Mouse (Mus musculus) heart, embryonic 11.5 days (tissue): ENCODE results near the gene Unk. TPM values are rescaled to one million over a fixed set of nuclear protein-coding genes. Genes with fewer than 3 reads are reported as not detected.

Experiments
- ATAC-seq: fragments of 200-750 bp; cut with Nextera tagmentation; replicated peaks from 2 replicates; pipeline ENCODE4 v1.8.0; 2017; ENCODE audit warnings: moderate library complexity; ENCODE audit not compliant: insufficient number of reproducible peaks, low FRiP score, low TSS enrichment
- H3K27ac ChIP-seq: fragments of 300-500 bp; sonication (generic); 2 replicates; pipeline ENCODE4 v1.5.1; 2014; ENCODE audit warnings: mild to moderate bottlenecking, low read depth, low read length
- H3K27me3 ChIP-seq: fragments of 300-500 bp; sonication (generic); 2 replicates; pipeline ENCODE4 v1.6.1; 2014; ENCODE audit warnings: mild to moderate bottlenecking, low read length, mixed read lengths; ENCODE audit not compliant: control insufficient read depth, insufficient read depth
- H3K36me3 ChIP-seq: fragments of 300-500 bp; sonication (generic); 2 replicates; pipeline ENCODE4 v1.6.1; 2014; ENCODE audit warnings: mild to moderate bottlenecking, low read length, moderate library complexity, mixed read lengths; ENCODE audit not compliant: control insufficient read depth, insufficient read depth
- H3K4me1 ChIP-seq: fragments of 300-500 bp; sonication (generic); 2 replicates; pipeline ENCODE4 v1.6.1; 2014; ENCODE audit warnings: low read length; ENCODE audit not compliant: control insufficient read depth, insufficient read depth
- H3K4me2 ChIP-seq: fragments of 300-500 bp; sonication (generic); 2 replicates; pipeline ENCODE4 v1.6.1; 2014; ENCODE audit warnings: mild to moderate bottlenecking, moderate library complexity
- H3K4me3 ChIP-seq: fragments of 300-500 bp; sonication (generic); 2 replicates; pipeline ENCODE4 v1.5.1; 2014; ENCODE audit warnings: low read depth, low read length
- H3K9ac ChIP-seq: fragments of 300-500 bp; sonication (generic); 2 replicates; pipeline ENCODE4 v1.6.1; 2014; ENCODE audit warnings: mild to moderate bottlenecking, low read depth, low read length, moderate library complexity
- H3K9me3 ChIP-seq: fragments of 300-500 bp; sonication (generic); replicated peaks from 2 replicates; pipeline ENCODE4 v1.6.1; 2016; ENCODE audit warnings: low read length; ENCODE audit not compliant: control insufficient read depth
- WGBS: fragments of 180-500 bp; shearing (Covaris S2); extraction: QIAGEN DNeasy Blood & Tissue Kit; methylation state at CpG from one replicate; pipeline ENCODE4 v1.1.7; 2014; ENCODE audit not compliant: insufficient replicate concordance; 5-methylcytosine and 5-hydroxymethylcytosine counted together
- polyA plus RNA-seq: library from polyadenylated mRNA; unstranded; fragments of >200 nt; fragmentation: Nextera tagmentation; extraction: Ambion mirVana; gene quantifications from 2 replicates; pipeline ENCODE4 v1.2.1, GENCODE M21; 2014

Unk gene
- polyA plus RNA-seq, 1 experiment from 2014 or later, result 18.7 TPM

DNA sequence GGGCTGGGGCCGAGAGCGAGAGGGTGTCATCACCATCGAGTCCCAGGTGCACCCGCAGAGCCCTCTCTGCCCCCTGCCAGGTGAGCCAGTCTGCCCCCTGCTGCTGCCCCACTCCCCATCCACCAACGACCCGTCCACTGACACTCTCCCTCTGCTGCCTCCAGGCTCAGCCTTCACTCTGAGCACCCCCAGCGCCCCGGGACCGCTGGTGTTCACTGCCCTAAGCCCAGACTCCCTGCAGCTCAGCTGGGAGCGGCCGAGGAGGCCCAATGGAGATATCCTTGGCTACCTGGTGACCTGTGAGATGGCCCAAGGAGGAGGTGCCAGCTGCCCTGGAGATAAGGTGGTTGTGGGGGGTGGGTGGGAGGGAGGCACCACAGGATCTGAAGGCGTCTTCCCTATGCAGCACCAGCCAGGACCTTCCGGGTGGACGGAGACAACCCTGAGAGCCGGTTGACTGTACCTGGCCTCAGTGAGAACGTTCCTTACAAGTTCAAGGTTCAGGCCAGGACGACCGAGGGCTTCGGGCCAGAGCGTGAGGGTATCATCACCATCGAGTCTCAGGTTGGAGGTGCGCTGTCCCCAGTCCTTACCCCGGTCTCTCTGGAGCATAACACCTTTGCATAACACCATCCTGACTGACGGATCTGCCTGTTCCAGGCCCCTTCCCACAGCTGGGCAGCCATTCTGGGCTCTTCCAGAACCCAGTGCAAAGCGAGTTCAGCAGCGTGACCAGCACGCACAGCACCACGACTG, 22.8 kb upstream of the Unk start:
- 88% methylated on average over 28 of the region's 28 CpGs for WGBS
- no peak overlapping the region for H3K9ac ChIP-seq
- no peak for ATAC-seq

DNA sequence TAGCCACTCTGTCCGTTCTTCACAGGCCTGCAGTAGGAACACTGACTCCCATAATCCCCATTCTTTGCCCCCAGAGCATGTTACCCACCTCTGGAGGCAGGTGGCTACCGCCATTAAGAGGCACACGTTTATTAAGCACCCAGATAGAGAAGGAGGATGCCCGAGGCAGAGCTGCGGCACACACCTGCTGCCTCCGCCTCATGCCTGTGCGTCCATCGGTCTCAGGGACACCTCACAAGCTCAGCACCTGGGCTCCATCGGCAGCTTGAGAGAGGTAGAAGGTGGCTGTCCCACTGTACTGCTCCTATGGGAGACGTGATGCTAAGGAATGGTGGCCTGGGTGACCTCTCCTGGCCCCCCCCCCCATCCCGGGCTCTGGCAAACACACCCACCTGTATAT, 21.7 kb upstream of the Unk start:
- Histone ChIP-seq H3K4me1 (peaks cover 30% of the 10 kb centered on the region), H3K9me3 (no peaks in the 10 kb centered on the region)
- WGBS, result 87% methylated on average over 11 of the region's 11 CpGs

More for the DNA sequence above, 22.8 kb upstream of the Unk start:
- Histone ChIP-seq H3K27me3 (no peaks in the 10 kb centered on the region), H3K4me2 (no peak overlapping the region), H3K4me1 (peaks cover 23% of the 10 kb centered on the region), H3K9me3 (no peaks in the 10 kb centered on the region), H3K4me3 (no peak overlapping the region), H3K36me3 (peaks cover 13% of the 10 kb centered on the region), H3K27ac (no peak overlapping the region)

DNA sequence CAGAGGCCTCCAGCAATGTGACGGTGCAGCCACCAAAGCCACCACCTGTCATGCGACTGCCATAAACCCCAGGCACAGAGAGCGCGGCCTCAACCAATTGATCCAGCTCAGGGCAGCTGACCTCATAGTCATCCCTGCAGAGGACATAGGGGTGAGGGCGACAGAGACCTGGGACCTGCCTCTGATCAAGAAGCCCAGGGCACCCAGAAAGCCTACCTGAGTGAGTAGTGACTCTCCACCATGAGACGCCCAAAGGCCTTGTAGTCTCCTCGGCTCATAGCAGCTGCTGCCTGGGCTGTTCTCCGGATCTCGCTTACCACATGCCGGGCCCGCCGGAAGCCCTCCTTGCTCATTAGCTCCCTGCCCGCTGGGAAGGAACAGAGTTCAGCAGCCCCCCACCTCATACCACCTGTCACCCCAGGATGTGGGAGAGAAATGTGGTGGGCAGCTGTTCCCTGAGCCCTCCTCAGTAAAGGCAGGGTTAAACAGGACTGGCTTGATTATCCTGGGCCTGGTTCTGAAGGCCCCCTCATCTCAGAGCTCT, 21.2 kb upstream of the Unk start:
- Histone ChIP-seq H3K4me1 (peaks cover 30% of the 10 kb centered on the region), H3K36me3 (peaks cover 13% of the 10 kb centered on the region), H3K4me2 (no peak overlapping the region), H3K4me3 (no peak overlapping the region), H3K27me3 (no peaks in the 10 kb centered on the region), H3K9me3 (no peaks in the 10 kb centered on the region), H3K27ac (no peak overlapping the region), H3K9ac (no peak overlapping the region)
- ATAC-seq, result no peak
- WGBS, result 92% methylated on average over 13 of the region's 13 CpGs

More for the DNA sequence above, 21.7 kb upstream of the Unk start:
- no peak overlapping the region for H3K9ac ChIP-seq
- peaks cover 13% of the 10 kb centered on the region for H3K36me3 ChIP-seq
- no peak overlapping the region for H3K27ac ChIP-seq
- no peak overlapping the region for H3K4me2 ChIP-seq
- H3K27me3 ChIP-seq, result no peaks in the 10 kb centered on the region
- no peak for ATAC-seq
- no peak overlapping the region for H3K4me3 ChIP-seq

DNA sequence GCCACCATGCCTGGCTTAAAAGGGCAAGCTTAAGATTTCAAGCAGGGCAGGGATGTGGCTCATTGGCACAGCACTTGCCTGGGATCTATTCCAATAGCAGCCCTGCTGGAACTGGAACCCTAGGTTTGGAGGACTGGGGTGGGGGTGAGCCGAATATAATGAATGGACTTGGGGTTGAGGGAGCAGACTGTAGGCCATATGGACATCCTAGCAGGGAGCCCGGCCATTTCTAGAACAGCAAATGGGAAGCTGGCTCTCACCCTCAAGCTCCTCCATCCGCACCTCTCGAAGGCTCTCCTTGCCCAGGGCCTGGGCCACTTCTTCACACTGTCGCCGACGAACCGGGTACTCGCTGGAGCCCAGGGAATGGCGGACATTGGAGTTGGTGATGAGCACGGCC, 20.5 kb upstream of the Unk start:
- H3K27ac ChIP-seq, result no peak overlapping the region
- peaks cover 13% of the 10 kb centered on the region for H3K36me3 ChIP-seq
- H3K27me3 ChIP-seq, result no peaks in the 10 kb centered on the region
- H3K4me2 ChIP-seq, result no peak overlapping the region
- H3K4me3 ChIP-seq, result no peak overlapping the region
- no peak overlapping the region for H3K9ac ChIP-seq
- 95% methylated on average over 11 of the region's 11 CpGs for WGBS
- no peaks in the 10 kb centered on the region for H3K9me3 ChIP-seq
- peaks cover 25% of the 10 kb centered on the region for H3K4me1 ChIP-seq
- ATAC-seq, result no peak

DNA sequence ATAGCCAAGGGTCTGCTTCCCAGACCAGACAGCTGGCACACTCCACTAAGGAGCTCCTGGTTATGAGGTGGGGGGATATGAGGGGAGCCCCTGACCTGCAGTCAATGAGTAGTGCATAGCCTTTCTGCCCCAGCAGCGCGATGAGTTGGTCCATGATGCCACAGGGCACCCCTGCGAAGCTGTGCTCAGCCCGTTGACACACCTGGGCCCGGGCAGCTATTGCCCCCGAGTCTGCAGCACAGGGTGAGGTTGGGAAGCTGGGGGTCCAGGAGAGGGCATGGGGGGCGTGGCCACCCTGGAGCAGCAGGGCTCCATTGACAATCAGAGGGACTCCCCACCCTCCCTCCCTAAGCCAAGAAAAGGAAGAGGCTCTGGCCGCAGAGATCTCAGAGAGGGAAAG, 20.0 kb upstream of the Unk start:
- Histone ChIP-seq H3K9me3 (no peaks in the 10 kb centered on the region), H3K9ac (no peak overlapping the region), H3K27ac (no peak overlapping the region), H3K4me2 (no peak overlapping the region), H3K27me3 (no peaks in the 10 kb centered on the region), H3K4me3 (no peak overlapping the region), H3K4me1 (peaks cover 20% of the 10 kb centered on the region), H3K36me3 (peaks cover 13% of the 10 kb centered on the region)
- WGBS, result 89% methylated on average over 8 of the region's 8 CpGs
- no peak for ATAC-seq

DNA sequence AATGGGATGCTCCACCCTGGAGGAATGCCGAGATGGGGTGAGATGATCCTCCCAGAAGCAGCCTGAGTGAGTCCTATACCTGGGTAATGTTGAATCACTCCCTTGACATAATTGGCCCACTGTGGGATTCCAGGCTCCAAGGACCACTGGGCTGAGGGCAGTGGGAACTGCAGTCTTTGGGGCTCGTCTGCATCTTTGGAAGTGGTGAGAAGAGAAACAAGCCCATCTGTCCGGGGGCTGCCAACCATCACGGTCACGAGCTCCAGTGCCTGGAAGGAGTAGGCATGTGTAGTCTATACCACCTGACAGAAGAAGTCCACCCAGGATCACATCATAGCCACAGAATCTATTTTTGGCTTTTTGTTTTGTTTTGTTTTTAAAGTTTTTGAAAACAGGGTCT, 19.2 kb upstream of the Unk start:
- peaks cover 13% of the 10 kb centered on the region for H3K36me3 ChIP-seq
- no peaks in the 10 kb centered on the region for H3K9me3 ChIP-seq
- H3K4me2 ChIP-seq, result peak overlapping the region; percentile 75
- WGBS, result 83% methylated on average over 5 of the region's 5 CpGs
- ATAC-seq, result no peak
- H3K4me1 ChIP-seq, result peaks cover 12% of the 10 kb centered on the region
- no peak overlapping the region for H3K27ac ChIP-seq
- H3K4me3 ChIP-seq, result no peak overlapping the region
- no peak overlapping the region for H3K9ac ChIP-seq
- no peaks in the 10 kb centered on the region for H3K27me3 ChIP-seq

DNA sequence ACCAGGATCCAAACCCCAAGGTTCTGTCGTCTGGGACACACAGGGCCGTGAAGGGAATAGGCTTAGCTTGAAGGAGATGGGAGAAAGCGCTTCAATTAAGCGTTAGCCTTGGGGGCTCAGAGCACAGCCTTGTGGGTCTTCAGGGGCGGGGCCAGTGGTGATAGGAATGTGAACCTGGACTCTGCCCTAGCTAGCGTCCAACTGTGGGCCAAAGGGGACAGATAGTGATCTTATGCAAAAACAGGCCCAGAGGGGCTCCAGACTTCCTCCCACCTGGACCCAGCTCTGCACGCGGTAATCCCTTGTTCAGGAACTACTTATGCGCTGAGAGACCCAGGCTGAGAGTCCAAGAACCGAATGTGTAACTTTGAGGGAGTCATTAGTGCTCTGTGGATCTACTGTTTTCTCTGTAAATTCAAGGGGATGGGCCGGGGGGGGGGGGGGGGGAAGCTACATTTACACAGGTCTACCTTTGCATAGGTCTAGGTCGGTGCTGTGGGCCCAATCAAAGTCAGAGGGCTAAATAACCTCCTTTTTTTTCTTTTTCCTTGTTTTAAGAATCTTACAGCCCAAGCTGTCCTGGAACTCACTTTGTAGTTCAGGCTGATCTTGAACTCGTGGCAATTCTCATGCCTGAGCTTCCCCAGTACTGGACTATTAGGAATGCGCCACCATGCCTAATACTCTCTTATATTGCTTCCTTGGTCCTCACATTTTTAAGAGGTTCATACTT, 18.4 kb upstream of the Unk start:
- no peak for ATAC-seq
- peaks cover 11% of the 10 kb centered on the region for H3K4me1 ChIP-seq
- peak overlapping the region; percentile 87 for H3K9ac ChIP-seq
- H3K4me2 ChIP-seq, result peak overlapping the region; percentile 75
- peak overlapping the region; percentile 91; the same call in 1 of the 2 replicates for H3K27ac ChIP-seq
- peaks cover 13% of the 10 kb centered on the region for H3K36me3 ChIP-seq
- H3K9me3 ChIP-seq, result no peaks in the 10 kb centered on the region
- no peaks in the 10 kb centered on the region for H3K27me3 ChIP-seq
- WGBS, result 17% methylated on average over 13 of the region's 14 CpGs
- H3K4me3 ChIP-seq, result peak overlapping the region; percentile 67

DNA sequence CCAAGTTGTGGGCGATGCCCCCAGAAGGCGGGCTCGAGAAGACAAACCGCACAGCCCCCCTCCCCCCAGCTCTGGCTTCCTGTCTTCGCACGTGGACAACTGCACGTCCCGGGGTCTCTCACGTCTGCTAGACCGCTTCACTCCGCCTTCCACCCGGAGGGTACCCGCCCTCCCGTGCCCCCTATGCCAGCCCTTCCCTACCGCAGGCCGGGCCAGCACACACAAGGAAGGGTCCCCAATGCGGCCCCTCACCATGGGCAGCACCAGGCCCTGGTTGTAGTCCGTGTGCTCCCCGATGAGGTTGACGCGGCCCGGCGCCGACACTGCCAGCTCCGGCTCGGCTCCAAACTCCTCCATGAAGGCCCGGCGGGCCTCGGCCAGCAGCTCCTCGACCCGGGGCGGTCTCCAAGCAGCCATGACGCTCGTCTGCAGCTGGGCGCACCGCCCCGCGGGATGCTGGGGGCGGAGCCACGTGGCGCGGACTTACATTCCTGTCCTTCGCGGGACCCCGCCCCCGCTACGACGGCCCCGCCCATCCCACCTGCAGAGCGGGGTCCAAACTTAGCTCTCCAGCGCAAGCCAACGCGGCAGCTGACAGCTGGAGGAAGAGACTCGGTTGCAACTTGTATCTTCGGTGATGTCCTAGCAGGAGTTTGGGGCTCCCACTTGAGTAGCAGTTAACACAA, 17.7 kb upstream of the Unk start, which contains the start of gene Galk1:
Gene Galk1, minus strand, starts transcription at position 458 of the 686 bp plus-strand sequence.
- Histone ChIP-seq H3K27ac (peak within 1 kb of the TSS; percentile 91), H3K9ac (peak within 1 kb of the TSS; percentile 87), H3K4me1 (peaks cover 11% of the 10 kb centered on the region), H3K36me3 (peaks cover 10% of the 10 kb centered on the region; the same call in 1 of the 2 replicates), H3K4me3 (peak within 1 kb of the TSS; percentile 67), H3K9me3 (no peaks in the 10 kb centered on the region), H3K4me2 (peak within 1 kb of the TSS; percentile 75), H3K27me3 (no peaks in the 10 kb centered on the region)
- peak; percentile 87 for ATAC-seq
- under 1% methylated on average over 54 of the region's 55 CpGs for WGBS
